Mouse (Mus musculus) kidney, adult 2 months (tissue): ENCODE results near the gene Gemin5. TPM values are rescaled to one million over a fixed set of nuclear protein-coding genes. Genes with fewer than 3 reads are reported as not detected.

ENCODE experiments used
- DNase-seq: peaks from one replicate; pipeline ENCODE4 v3.0.0; 2021
- H3K27ac ChIP-seq: fragments of 200-500 bp; 2 replicates; pipeline ENCODE4 v1.5.1; 2012; ENCODE audit warnings: low read depth, low read length, control low read depth, inconsistent platforms; ENCODE audit not compliant: insufficient read depth
- H3K27me3 ChIP-seq: fragments of 200-500 bp; replicated peaks from 2 replicates; pipeline ENCODE4 v1.6.1; 2012; ENCODE audit warnings: mild to moderate bottlenecking, moderate library complexity, low read length, inconsistent platforms; ENCODE audit not compliant: control insufficient read depth, insufficient read depth
- H3K36me3 ChIP-seq: fragments of 200-500 bp; 2 replicates; pipeline ENCODE4 v1.6.1; 2012; ENCODE audit warnings: mild to moderate bottlenecking, moderate library complexity, low read length, inconsistent platforms; ENCODE audit not compliant: control insufficient read depth, insufficient read depth
- H3K4me1 ChIP-seq: fragments of 200-500 bp; 2 replicates; pipeline ENCODE4 v1.6.1; 2011; ENCODE audit warnings: low read length; ENCODE audit not compliant: control insufficient read depth, insufficient read depth
- H3K4me3 ChIP-seq: fragments of 200-500 bp; 2 replicates; pipeline ENCODE4 v1.5.1; 2011; ENCODE audit warnings: mild to moderate bottlenecking, low read depth, low read length, control low read depth; ENCODE audit not compliant: insufficient read depth
- CTCF ChIP-seq: fragments of 200-500 bp; conservative IDR thresholded peaks from 2 replicates; pipeline ENCODE4 v1.5.1; 2011; ENCODE audit warnings: low read depth, mild to moderate bottlenecking, control low read depth, low read length, moderate library complexity, mixed read lengths; ENCODE audit not compliant: insufficient read depth, insufficient read length
- POLR2A ChIP-seq: fragments of 200-500 bp; IDR thresholded peaks from one replicate; pipeline ENCODE4 v1.6.1; 2011; ENCODE audit warnings: low read depth, low read length, control low read depth
- WGBS: fragments of 180-500 bp; shearing (Covaris S2); methylation state at CpG from one replicate; pipeline ENCODE4 v1.1.7; 2018; 5-methylcytosine and 5-hydroxymethylcytosine counted together
- polyA plus RNA-seq: library from polyadenylated mRNA; depleted of rRNA; stranded (reverse); fragments of >200 nt; gene quantifications from 2 replicates; pipeline ENCODE4 v1.2.3, GENCODE M21; 2012

Gemin5 gene
- polyA plus RNA-seq, 1 experiment = 5.3 TPM

GRCm38 (mm10) chr11:58129302-58129843 is 39.0 kb downstream of the Gemin5 start:
- no peaks in the 10 kb centered on the region; the same call in 1 of the 2 replicates for H3K36me3 ChIP-seq
- DNase-seq = no peak
- H3K27me3 ChIP-seq = no peaks in the 10 kb centered on the region
- WGBS = 53% methylated on average over 6 of the region's 6 CpGs
- no peaks in the 10 kb centered on the region; the same call in 1 of the 2 replicates for H3K4me1 ChIP-seq
- H3K27ac ChIP-seq = no peak overlapping the region
- TF ChIP-seq POLR2A (no peak), CTCF (no peak)
- no peak overlapping the region for H3K4me3 ChIP-seq

- Histone ChIP-seq H3K27ac (no peak overlapping the region), H3K36me3 (no peaks in the 10 kb centered on the region), H3K4me1 (no peaks in the 10 kb centered on the region; the same call in 1 of the 2 replicates), H3K4me3 (no peak overlapping the region), H3K27me3 (no peaks in the 10 kb centered on the region)
- WGBS = 81% methylated on average over 2 of the region's 2 CpGs
- no peak for TF ChIP-seq POLR2A
- DNase-seq = no peak
Measured at GRCm38 (mm10) chr11:58127544-58127943, 40.8 kb downstream of the Gemin5 start.

- H3K27ac ChIP-seq = no peak overlapping the region
- H3K4me1 ChIP-seq = no peaks in the 10 kb centered on the region; the same call in 1 of the 2 replicates
- DNase-seq = peak; percentile 91
- peak; percentile 55 for TF ChIP-seq CTCF
- TF ChIP-seq POLR2A = no peak
- no peaks in the 10 kb centered on the region; the same call in 1 of the 2 replicates for H3K36me3 ChIP-seq
- H3K4me3 ChIP-seq = no peak overlapping the region
- H3K27me3 ChIP-seq = no peaks in the 10 kb centered on the region
- 27% methylated on average over 7 of the region's 7 CpGs for WGBS
Measured at GRCm38 (mm10) chr11:58126397-58127160, 41.8 kb downstream of the Gemin5 start.

- TF ChIP-seq POLR2A = no peak
- no peak for TF ChIP-seq CTCF
- Histone ChIP-seq H3K36me3 (no peaks in the 10 kb centered on the region; the same call in 1 of the 2 replicates), H3K27me3 (no peaks in the 10 kb centered on the region), H3K27ac (no peak overlapping the region), H3K4me3 (no peak overlapping the region), H3K4me1 (no peaks in the 10 kb centered on the region; the same call in 1 of the 2 replicates)
- WGBS = 89% methylated on average over 11 of the region's 11 CpGs
- DNase-seq = no peak
Measured at GRCm38 (mm10) chr11:58125021-58125420, 43.3 kb downstream of the Gemin5 start.

GRCm38 (mm10) chr11:58123711-58124110 is 44.6 kb downstream of the Gemin5 start:
- Histone ChIP-seq H3K4me1 (no peaks in the 10 kb centered on the region; the same call in 1 of the 2 replicates), H3K4me3 (no peak overlapping the region), H3K27ac (no peak overlapping the region), H3K36me3 (no peaks in the 10 kb centered on the region; the same call in 1 of the 2 replicates), H3K27me3 (no peaks in the 10 kb centered on the region)
- DNase-seq = no peak
- WGBS = 96% methylated on average over 2 of the region's 2 CpGs
- no peak for TF ChIP-seq POLR2A

GRCm38 (mm10) chr11:58121351-58121750 is 47.0 kb downstream of the Gemin5 start:
- H3K27me3 ChIP-seq = no peaks in the 10 kb centered on the region
- H3K4me3 ChIP-seq = no peak overlapping the region
- no peak for DNase-seq
- 74% methylated on average over 9 of the region's 9 CpGs for WGBS
- TF ChIP-seq POLR2A (no peak), CTCF (no peak)
- no peaks in the 10 kb centered on the region; the same call in 1 of the 2 replicates for H3K4me1 ChIP-seq
- no peak overlapping the region for H3K27ac ChIP-seq
- no peaks in the 10 kb centered on the region; the same call in 1 of the 2 replicates for H3K36me3 ChIP-seq

GRCm38 (mm10) chr11:58120655-58121054 is 47.7 kb downstream of the Gemin5 start:
- TF ChIP-seq POLR2A (no peak), CTCF (no peak)
- 78% methylated on average over 3 of the region's 3 CpGs for WGBS
- Histone ChIP-seq H3K4me1 (no peaks in the 10 kb centered on the region), H3K4me3 (no peak overlapping the region), H3K27ac (no peak overlapping the region), H3K27me3 (no peaks in the 10 kb centered on the region), H3K36me3 (no peaks in the 10 kb centered on the region; the same call in 1 of the 2 replicates)
- no peak for DNase-seq
